Mouse (Mus musculus) hindbrain, postnatal 0 days (tissue): ENCODE results near the gene Gm37240. TPM values are rescaled to one million over a fixed set of nuclear protein-coding genes. Genes with fewer than 3 reads are reported as not detected.

Experiments used
- ATAC-seq: fragments of 200-750 bp; cut with Nextera tagmentation; 2 replicates; pipeline ENCODE4 v1.8.0; 2017; ENCODE audit warnings: mild to moderate bottlenecking, moderate TSS enrichment, moderate library complexity
- DNase-seq: peaks from one replicate; pipeline ENCODE4 v3.0.0-alpha.2; 2015; ENCODE audit warnings: low spot score
- H3K27ac ChIP-seq: fragments of 300-500 bp; sonication (generic); 2 replicates; pipeline ENCODE4 v1.5.1; 2014; ENCODE audit warnings: mild to moderate bottlenecking
- H3K27me3 ChIP-seq: fragments of 300-500 bp; sonication (generic); 2 replicates; pipeline ENCODE4 v1.6.1; 2014; ENCODE audit warnings: low read length, mixed read lengths; ENCODE audit not compliant: insufficient read depth
- H3K36me3 ChIP-seq: fragments of 300-500 bp; sonication (generic); 2 replicates; pipeline ENCODE4 v1.6.1; 2014; ENCODE audit warnings: low read length, mixed read lengths; ENCODE audit not compliant: insufficient read depth
- H3K4me1 ChIP-seq: fragments of 300-500 bp; sonication (generic); 2 replicates; pipeline ENCODE4 v1.6.1; 2014; ENCODE audit warnings: antibody characterized with exemption, low read length, mixed read lengths; ENCODE audit not compliant: insufficient read depth
- H3K4me2 ChIP-seq: fragments of 300-500 bp; sonication (generic); 2 replicates; pipeline ENCODE4 v1.6.1; 2014; ENCODE audit warnings: low read depth, mild to moderate bottlenecking, low read length, moderate library complexity, mixed read lengths
- H3K4me3 ChIP-seq: fragments of 300-500 bp; sonication (generic); 2 replicates; pipeline ENCODE4 v1.5.1; 2014; ENCODE audit warnings: low read length
- H3K9ac ChIP-seq: fragments of 300-500 bp; sonication (generic); replicated peaks from 2 replicates; pipeline ENCODE4 v1.6.1; 2014; ENCODE audit warnings: mild to moderate bottlenecking, low read length, moderate library complexity, mixed read lengths
- H3K9me3 ChIP-seq: fragments of 300-500 bp; sonication (generic); 2 replicates; pipeline ENCODE4 v1.6.1; 2016; ENCODE audit warnings: low read length, mixed read lengths
- CTCF ChIP-seq: IDR thresholded peaks from 2 replicates; pipeline ENCODE4 v1.5.1; 2016; ENCODE audit warnings: antibody characterized with exemption, control low read depth, low read depth
- WGBS: fragments of 180-500 bp; shearing (Covaris S2); extraction: QIAGEN DNeasy Blood & Tissue Kit; methylation state at CpG from one replicate; pipeline ENCODE4 v1.1.7; 2014; 5-methylcytosine and 5-hydroxymethylcytosine counted together
- polyA plus RNA-seq: library from polyadenylated mRNA; unstranded; fragments of >200 nt; fragmentation: Nextera tagmentation; extraction: Ambion mirVana; gene quantifications from 2 replicates; pipeline ENCODE4 v1.2.1, GENCODE M21; 2015
- total RNA-seq: library from RNA; depleted of rRNA; stranded (reverse); fragments of >200 nt; gene quantifications from 2 replicates; pipeline ENCODE4 v1.2.3, GENCODE M21; 2014

Gene Gm37240
- total and polyA plus RNA-seq, 2 experiments from 2014 or later = 1.5 TPM; not detected in 1

DNA sequence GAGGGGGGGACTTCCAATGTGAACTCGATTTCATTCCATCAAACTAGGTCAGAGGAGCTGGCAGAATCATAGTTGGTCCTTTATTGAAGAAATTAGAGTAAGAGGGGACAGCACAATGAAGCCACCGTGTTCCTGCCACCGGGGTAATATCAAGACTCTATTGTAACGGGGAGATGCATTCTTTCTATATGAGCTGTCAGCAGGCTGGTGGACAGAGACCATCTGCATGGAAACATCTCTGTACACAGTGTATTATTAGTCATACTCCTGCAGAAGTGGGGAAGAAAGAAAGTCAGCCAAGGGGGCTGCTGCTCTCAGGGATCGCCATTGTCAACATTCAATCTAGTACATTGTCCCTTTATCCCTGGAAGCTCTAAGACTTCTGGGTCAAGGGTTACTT lies 665.3 kb downstream of the Gm37240 start:
- WGBS = 67% methylated on average over 5 of the region's 5 CpGs
- ATAC-seq (no peak), DNase-seq (no peak)
- Histone ChIP-seq H3K27me3 (no peaks in the 10 kb centered on the region), H3K36me3 (no peaks in the 10 kb centered on the region), H3K9ac (no peak overlapping the region), H3K4me2 (no peak overlapping the region), H3K4me3 (no peak overlapping the region), H3K27ac (no peak overlapping the region), H3K9me3 (no peaks in the 10 kb centered on the region), H3K4me1 (no peaks in the 10 kb centered on the region)
- no peak for TF ChIP-seq CTCF

DNA sequence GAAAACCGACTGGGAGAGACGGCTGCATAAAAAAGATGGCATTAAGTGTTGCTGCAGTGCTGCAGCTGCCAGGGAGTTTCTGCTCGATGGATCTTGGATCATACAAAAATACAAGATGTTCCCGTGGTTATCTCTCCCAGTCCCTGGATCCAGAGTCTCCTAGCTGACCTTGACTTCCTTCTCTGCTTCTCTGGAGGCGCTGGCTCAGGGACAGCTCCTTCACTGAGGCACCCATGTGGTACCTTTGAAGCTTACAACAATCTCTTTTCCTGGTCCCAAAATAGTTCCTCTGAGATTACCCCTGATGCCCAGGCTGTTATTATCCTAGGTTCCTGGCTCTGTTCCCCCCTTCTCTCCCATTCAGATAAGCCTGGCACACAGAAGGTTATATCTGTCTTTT lies 672.4 kb downstream of the Gm37240 start:
- TF ChIP-seq CTCF = no peak
- no peak for ATAC-seq

GRCm38 (mm10) chr3:85212751-85213350 lies 674.5 kb downstream of the Gm37240 start:
- Histone ChIP-seq H3K27ac (no peak overlapping the region), H3K4me1 (no peaks in the 10 kb centered on the region), H3K9me3 (no peaks in the 10 kb centered on the region), H3K36me3 (no peaks in the 10 kb centered on the region), H3K4me3 (no peak overlapping the region), H3K9ac (no peak overlapping the region), H3K27me3 (no peaks in the 10 kb centered on the region), H3K4me2 (no peak overlapping the region)
- no peak for DNase-seq
- TF ChIP-seq CTCF = no peak
- ATAC-seq = no peak
- 67% methylated on average over 9 of the region's 9 CpGs for WGBS

More for the DNA sequence above, 672.4 kb downstream of the Gm37240 start:
- H3K36me3 ChIP-seq = no peaks in the 10 kb centered on the region
- H3K9me3 ChIP-seq = no peaks in the 10 kb centered on the region
- no peak overlapping the region for H3K4me2 ChIP-seq
- no peak overlapping the region for H3K9ac ChIP-seq
- WGBS = 69% methylated on average over 5 of the region's 5 CpGs
- no peaks in the 10 kb centered on the region for H3K27me3 ChIP-seq
- no peak overlapping the region for H3K4me3 ChIP-seq
- DNase-seq = no peak
- no peak overlapping the region for H3K27ac ChIP-seq
- H3K4me1 ChIP-seq = no peaks in the 10 kb centered on the region

GRCm38 (mm10) chr3:85209887-85210844 lies 677.2 kb downstream of the Gm37240 start:
- H3K27me3 ChIP-seq = no peaks in the 10 kb centered on the region
- H3K4me1 ChIP-seq = no peaks in the 10 kb centered on the region
- no peak overlapping the region for H3K27ac ChIP-seq
- ATAC-seq (no peak), DNase-seq (no peak)
- no peak overlapping the region for H3K4me3 ChIP-seq
- no peaks in the 10 kb centered on the region for H3K9me3 ChIP-seq
- no peak overlapping the region for H3K9ac ChIP-seq
- 80% methylated on average over 17 of the region's 17 CpGs for WGBS
- H3K36me3 ChIP-seq = no peaks in the 10 kb centered on the region
- TF ChIP-seq CTCF = no peak
- no peak overlapping the region for H3K4me2 ChIP-seq

- no peak overlapping the region for H3K27ac ChIP-seq
- ATAC-seq = no peak
- no peaks in the 10 kb centered on the region for H3K36me3 ChIP-seq
- DNase-seq = no peak
- no peak overlapping the region for H3K9ac ChIP-seq
- no peak overlapping the region for H3K4me3 ChIP-seq
- H3K4me1 ChIP-seq = no peaks in the 10 kb centered on the region; the same call in 1 of the 2 replicates
- no peaks in the 10 kb centered on the region for H3K27me3 ChIP-seq
- no peak overlapping the region for H3K4me2 ChIP-seq
- TF ChIP-seq CTCF = no peak
- 83% methylated on average over 7 of the region's 7 CpGs for WGBS
- no peaks in the 10 kb centered on the region for H3K9me3 ChIP-seq
Measured at GRCm38 (mm10) chr3:85206475-85206874, 680.8 kb downstream of the Gm37240 start.

GRCm38 (mm10) chr3:85205911-85206310 lies 681.4 kb downstream of the Gm37240 start:
- 93% methylated on average over 4 of the region's 4 CpGs for WGBS
- no peak overlapping the region for H3K9ac ChIP-seq
- no peaks in the 10 kb centered on the region for H3K9me3 ChIP-seq
- H3K36me3 ChIP-seq = no peaks in the 10 kb centered on the region
- ATAC-seq (no peak), DNase-seq (no peak)
- H3K27ac ChIP-seq = no peak overlapping the region
- no peaks in the 10 kb centered on the region for H3K27me3 ChIP-seq
- TF ChIP-seq CTCF = no peak
- H3K4me3 ChIP-seq = no peak overlapping the region
- H3K4me1 ChIP-seq = no peaks in the 10 kb centered on the region; the same call in 1 of the 2 replicates
- no peak overlapping the region for H3K4me2 ChIP-seq

DNA sequence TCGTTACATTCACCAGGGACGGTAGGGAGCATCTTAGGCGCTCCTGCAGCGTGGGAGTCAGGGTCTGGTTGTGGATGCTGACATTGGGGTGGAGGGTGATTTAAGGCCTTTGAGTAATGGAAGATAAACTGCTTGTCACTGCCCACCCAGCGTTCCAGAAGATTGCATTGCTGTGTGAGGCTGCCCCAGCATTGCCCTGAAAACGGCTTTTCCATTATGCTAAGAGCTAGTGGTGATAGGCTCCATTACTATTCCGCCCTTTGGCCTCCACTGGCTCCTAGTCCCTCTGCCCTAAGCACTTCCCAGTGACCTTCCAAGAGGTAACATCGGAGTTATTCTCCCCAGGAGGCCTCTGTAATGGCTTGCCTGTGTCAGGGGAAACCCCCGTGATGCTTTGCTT lies 683.7 kb downstream of the Gm37240 start:
- Histone ChIP-seq H3K36me3 (no peaks in the 10 kb centered on the region), H3K9me3 (no peaks in the 10 kb centered on the region), H3K9ac (no peak overlapping the region), H3K27ac (no peak overlapping the region), H3K4me1 (no peaks in the 10 kb centered on the region; the same call in 1 of the 2 replicates), H3K4me2 (no peak overlapping the region), H3K27me3 (no peaks in the 10 kb centered on the region), H3K4me3 (no peak overlapping the region)
- DNase-seq (no peak), ATAC-seq (no peak)
- TF ChIP-seq CTCF = no peak
- WGBS = 67% methylated on average over 9 of the region's 9 CpGs
